Mouse (Mus musculus): ENCODE results near the gene Oit3. TPM values are rescaled to one million over a fixed set of nuclear protein-coding genes. Genes with fewer than 3 reads are reported as not detected.

The Oit3 gene
- polyA plus RNA-seq, 1 experiment from 2014 or later: 1.7 TPM

DNA sequence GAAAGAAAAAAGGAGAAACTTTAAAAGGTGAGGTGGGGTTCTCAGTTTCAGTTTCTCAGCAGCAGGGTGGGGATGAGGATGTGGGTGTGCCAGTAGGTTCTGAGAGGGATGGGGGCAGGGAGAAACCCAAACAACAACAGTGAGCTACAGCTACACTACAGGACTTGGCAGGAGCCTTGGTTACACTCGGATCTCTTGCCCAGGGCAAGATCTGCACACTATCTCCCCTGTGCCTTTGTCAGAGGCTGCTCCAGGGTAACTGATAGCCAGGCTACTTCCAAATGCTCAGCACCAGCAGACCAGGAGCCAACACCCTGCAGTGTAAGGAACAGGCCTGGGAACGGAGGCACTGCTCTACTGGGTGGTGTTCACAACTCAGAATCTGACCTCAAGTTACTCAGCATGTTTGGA is 61.2 kb downstream of the Oit3 start:
- H3K27me3 ChIP-seq (ENCODE audit: insufficient read depth, low read length): no peaks in the 10 kb centered on the region
- H3K27ac ChIP-seq: no peak overlapping the region
- no peaks in the 10 kb centered on the region for H3K36me3 ChIP-seq (ENCODE audit: insufficient read depth, low read length)
- H3K9ac ChIP-seq (ENCODE audit: low read depth, low read length): no peak overlapping the region
- H3K4me1 ChIP-seq (replicated peaks; ENCODE audit: insufficient read depth, low read length): no peaks in the 10 kb centered on the region
- H3K4me2 ChIP-seq (ENCODE audit: low read length): no peak overlapping the region
- 76% methylated on average over 2 of the region's 2 CpGs for WGBS
- no peak overlapping the region for H3K4me3 ChIP-seq (replicated peaks; ENCODE audit: low read depth, low read length)
- no peak for ATAC-seq (replicated peaks; ENCODE audit: low FRiP score, low read depth)
- TF ChIP-seq CTCF (IDR thresholded peaks at IDR 0.05; ENCODE audit: low read depth): no peak
- H3K9me3 ChIP-seq (replicated peaks; ENCODE audit: low read length): no peaks in the 10 kb centered on the region
- no peak for DNase-seq (ENCODE audit: low spot score)

- 37% methylated on average over 3 of the region's 3 CpGs for WGBS
Measured at GRCm38 (mm10) chr10:59379927-59380326, 61.7 kb downstream of the Oit3 start.

GRCm38 (mm10) chr10:59378728-59379127 is 62.9 kb downstream of the Oit3 start:
- ATAC-seq (replicated peaks; ENCODE audit: low FRiP score, low read depth) (no peak), DNase-seq (ENCODE audit: low spot score) (no peak)
- H3K36me3 ChIP-seq (ENCODE audit: insufficient read depth, low read length): 0 out of 2 replicates have a peak, but pooled peaks cover 4% of the 10 kb centered on the region
- H3K27me3 ChIP-seq (ENCODE audit: insufficient read depth, low read length): no peaks in the 10 kb centered on the region
- H3K4me3 ChIP-seq (replicated peaks; ENCODE audit: low read depth, low read length): no peak overlapping the region
- no peaks in the 10 kb centered on the region for H3K4me1 ChIP-seq (replicated peaks; ENCODE audit: insufficient read depth, low read length)
- H3K9me3 ChIP-seq (replicated peaks; ENCODE audit: low read length): no peaks in the 10 kb centered on the region
- H3K4me2 ChIP-seq (ENCODE audit: low read length): no peak overlapping the region
- 95% methylated on average over 4 of the region's 4 CpGs for WGBS
- TF ChIP-seq CTCF (IDR thresholded peaks at IDR 0.05; ENCODE audit: low read depth): peak; percentile 22; the same call in 1 of the 2 replicates
- no peak overlapping the region for H3K9ac ChIP-seq (ENCODE audit: low read depth, low read length)
- H3K27ac ChIP-seq: no peak overlapping the region

More at GRCm38 (mm10) chr10:59379927-59380326, 61.7 kb downstream of the Oit3 start:
- no peak for ATAC-seq (replicated peaks; ENCODE audit: low FRiP score, low read depth)
- no peak overlapping the region for H3K27ac ChIP-seq
- DNase-seq (ENCODE audit: low spot score): no peak
- H3K4me3 ChIP-seq (replicated peaks; ENCODE audit: low read depth, low read length): no peak overlapping the region
- H3K4me2 ChIP-seq (ENCODE audit: low read length): no peak overlapping the region
- no peaks in the 10 kb centered on the region for H3K9me3 ChIP-seq (replicated peaks; ENCODE audit: low read length)
- no peaks in the 10 kb centered on the region for H3K27me3 ChIP-seq (ENCODE audit: insufficient read depth, low read length)
- no peaks in the 10 kb centered on the region for H3K4me1 ChIP-seq (replicated peaks; ENCODE audit: insufficient read depth, low read length)
- H3K9ac ChIP-seq (ENCODE audit: low read depth, low read length): no peak overlapping the region
- no peak for TF ChIP-seq CTCF (IDR thresholded peaks at IDR 0.05; ENCODE audit: low read depth)
- H3K36me3 ChIP-seq (ENCODE audit: insufficient read depth, low read length): 0 out of 2 replicates have a peak, but pooled peaks cover 4% of the 10 kb centered on the region

- no peak overlapping the region for H3K27ac ChIP-seq
- H3K9ac ChIP-seq (ENCODE audit: low read depth, low read length): no peak overlapping the region
Measured at GRCm38 (mm10) chr10:59377906-59378305, 63.7 kb downstream of the Oit3 start.

More at GRCm38 (mm10) chr10:59377906-59378305, 63.7 kb downstream of the Oit3 start:
- Histone ChIP-seq H3K4me1 (replicated peaks; ENCODE audit: insufficient read depth, low read length) (no peaks in the 10 kb centered on the region), H3K4me2 (ENCODE audit: low read length) (no peak overlapping the region), H3K36me3 (ENCODE audit: insufficient read depth, low read length) (0 out of 2 replicates have a peak, but pooled peaks cover 4% of the 10 kb centered on the region), H3K27me3 (ENCODE audit: insufficient read depth, low read length) (no peaks in the 10 kb centered on the region), H3K9me3 (replicated peaks; ENCODE audit: low read length) (no peaks in the 10 kb centered on the region), H3K4me3 (replicated peaks; ENCODE audit: low read depth, low read length) (no peak overlapping the region)
- TF ChIP-seq CTCF (IDR thresholded peaks at IDR 0.05; ENCODE audit: low read depth): no peak
- no peak for DNase-seq (ENCODE audit: low spot score)
- no peak for ATAC-seq (replicated peaks; ENCODE audit: low FRiP score, low read depth)
- 79% methylated on average over 10 of the region's 10 CpGs for WGBS

Other genes with a start within 250 kb of the Oit3 start
- gene Sept10, start 219.9 kb downstream of the Oit3 start, polyA plus RNA-seq (2015; fragmentation: Nextera tagmentation; extraction: Ambion mirVana): 60.8 and 62.7 TPM in 2 replicates
- gene Sowahc, start 219.8 kb downstream of the Oit3 start, polyA plus RNA-seq (2015; fragmentation: Nextera tagmentation; extraction: Ambion mirVana): 7.6 and 8.7 TPM in 2 replicates
- gene P4ha1, start 118.5 kb downstream of the Oit3 start, polyA plus RNA-seq (2015; fragmentation: Nextera tagmentation; extraction: Ambion mirVana): 27.9 and 31.3 TPM in 2 replicates
- gene Gm10273, start 46.1 kb downstream of the Oit3 start, polyA plus RNA-seq (2015; fragmentation: Nextera tagmentation; extraction: Ambion mirVana): 7.4 and 10.0 TPM in 2 replicates
- 0.33 and 0.38 TPM in 2 replicates for gene Pla2g12b, start 38.1 kb downstream of the Oit3 start, polyA plus RNA-seq (2015; fragmentation: Nextera tagmentation; extraction: Ambion mirVana)
- 0.43 TPM in 1 of 2 replicates, not detected in the other for gene Gm10322, start 174.3 kb upstream of the Oit3 start, polyA plus RNA-seq (2015; fragmentation: Nextera tagmentation; extraction: Ambion mirVana)
- 36.5 and 40.2 TPM in 2 replicates for gene Mcu, start 174.9 kb upstream of the Oit3 start, polyA plus RNA-seq (2015; fragmentation: Nextera tagmentation; extraction: Ambion mirVana)

Data from kidney, postnatal 0 days (tissue).